Mouse (Mus musculus): ENCODE measurements around the gene Klk1b22. TPM values are rescaled to one million over a fixed set of nuclear protein-coding genes. Genes with fewer than 3 reads are reported as not detected.

Klk1b22 gene
- polyA plus RNA-seq, 1 experiment from 2014 or later, result not detected

Other genes with a start within 250 kb of the Klk1b22 start
- 0.28 TPM in 1 of 2 replicates, not detected in the other for gene Klk4, start 231.5 kb upstream of the Klk1b22 start, polyA plus RNA-seq (2014; fragmentation: Nextera tagmentation; extraction: Ambion mirVana)
- gene Klk15, start 178.9 kb upstream of the Klk1b22 start, polyA plus RNA-seq (2014; fragmentation: Nextera tagmentation; extraction: Ambion mirVana), result not detected in 2 replicates
- gene Klk1b8, start 162.0 kb upstream of the Klk1b22 start, polyA plus RNA-seq (2014; fragmentation: Nextera tagmentation; extraction: Ambion mirVana), result not detected in 2 replicates
- gene Klk1b1, start 145.9 kb upstream of the Klk1b22 start, polyA plus RNA-seq (2014; fragmentation: Nextera tagmentation; extraction: Ambion mirVana), result not detected in 2 replicates
- gene Klk1b9, start 136.6 kb upstream of the Klk1b22 start, polyA plus RNA-seq (2014; fragmentation: Nextera tagmentation; extraction: Ambion mirVana), result not detected in 2 replicates
- gene Klk1b11, start 116.8 kb upstream of the Klk1b22 start, polyA plus RNA-seq (2014; fragmentation: Nextera tagmentation; extraction: Ambion mirVana), result not detected in 2 replicates
- 0.15 TPM in 1 of 2 replicates, not detected in the other for gene Klk1b26, start 100.5 kb upstream of the Klk1b22 start, polyA plus RNA-seq (2014; fragmentation: Nextera tagmentation; extraction: Ambion mirVana)
- not detected in 2 replicates for gene Klk1b27, start 60.4 kb upstream of the Klk1b22 start, polyA plus RNA-seq (2014; fragmentation: Nextera tagmentation; extraction: Ambion mirVana)
- not detected in 2 replicates for gene Klk1b21, start 10.3 kb upstream of the Klk1b22 start, polyA plus RNA-seq (2014; fragmentation: Nextera tagmentation; extraction: Ambion mirVana)
- not detected in 2 replicates for gene Klk1b16, start 24.1 kb downstream of the Klk1b22 start, polyA plus RNA-seq (2014; fragmentation: Nextera tagmentation; extraction: Ambion mirVana)
- not detected in 2 replicates for gene Klk1b24, start 75.6 kb downstream of the Klk1b22 start, polyA plus RNA-seq (2014; fragmentation: Nextera tagmentation; extraction: Ambion mirVana)
- gene Klk1b3, start 85.5 kb downstream of the Klk1b22 start, polyA plus RNA-seq (2014; fragmentation: Nextera tagmentation; extraction: Ambion mirVana), result not detected in 2 replicates
- not detected in 2 replicates for gene Klk1b4, start 94.8 kb downstream of the Klk1b22 start, polyA plus RNA-seq (2014; fragmentation: Nextera tagmentation; extraction: Ambion mirVana)
- not detected in 2 replicates for gene Klk1b5, start 103.3 kb downstream of the Klk1b22 start, polyA plus RNA-seq (2014; fragmentation: Nextera tagmentation; extraction: Ambion mirVana)
- gene Klk1, start 112.7 kb downstream of the Klk1b22 start, polyA plus RNA-seq (2014; fragmentation: Nextera tagmentation; extraction: Ambion mirVana), result not detected in 2 replicates
- gene Gm36864, start 123.5 kb downstream of the Klk1b22 start, polyA plus RNA-seq (2014; fragmentation: Nextera tagmentation; extraction: Ambion mirVana), result not detected in 2 replicates
- gene 1700028J19Rik, start 134.0 kb downstream of the Klk1b22 start, polyA plus RNA-seq (2014; fragmentation: Nextera tagmentation; extraction: Ambion mirVana), result 1.00 and 1.9 TPM in 2 replicates
- gene 2410002F23Rik, start 134.0 kb downstream of the Klk1b22 start, polyA plus RNA-seq (2014; fragmentation: Nextera tagmentation; extraction: Ambion mirVana), result 121 and 132 TPM in 2 replicates
- gene Acp4, start 144.7 kb downstream of the Klk1b22 start, polyA plus RNA-seq (2014; fragmentation: Nextera tagmentation; extraction: Ambion mirVana), result not detected in 2 replicates
- gene Gm15517, start 148.8 kb downstream of the Klk1b22 start, polyA plus RNA-seq (2014; fragmentation: Nextera tagmentation; extraction: Ambion mirVana), result 2.3 TPM in 1 of 2 replicates, not detected in the other
- 2.2 and 2.3 TPM in 2 replicates for gene Clec11a, start 194.2 kb downstream of the Klk1b22 start, polyA plus RNA-seq (2014; fragmentation: Nextera tagmentation; extraction: Ambion mirVana)
- gene Shank1, start 197.6 kb downstream of the Klk1b22 start, polyA plus RNA-seq (2014; fragmentation: Nextera tagmentation; extraction: Ambion mirVana), result 0.98 and 1.00 TPM in 2 replicates

All from embryonic facial prominence, embryonic 11.5 days (tissue).